Mouse (Mus musculus): ENCODE data around the gene C5ar2. TPM values are rescaled to one million over a fixed set of nuclear protein-coding genes. Genes with fewer than 3 reads are reported as not detected.

Gene C5ar2
- polyA plus RNA-seq, 1 experiment from 2014 or later = 0.10 TPM

DNA sequence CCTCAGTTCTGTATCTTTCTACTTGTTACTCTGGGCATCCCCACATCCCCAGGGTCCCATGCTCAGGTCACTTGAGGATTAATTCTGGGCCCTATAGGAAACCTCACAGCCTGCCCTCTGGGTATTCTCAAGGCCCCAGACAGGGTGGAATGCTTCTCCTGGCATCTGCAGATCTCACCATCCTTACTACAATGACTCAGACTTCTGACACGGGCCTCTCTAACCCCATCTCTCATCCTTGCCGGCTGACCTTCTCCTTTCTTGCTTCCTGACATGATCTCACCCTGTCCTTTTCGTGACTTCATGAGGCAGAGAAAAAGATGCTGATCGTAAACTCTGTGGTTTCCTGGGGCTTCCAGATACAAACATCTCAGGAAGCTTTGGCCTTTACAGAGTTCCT is 10.2 kb upstream of the C5ar2 start:
- Histone ChIP-seq H3K9me3 (no peaks in the 10 kb centered on the region), H3K27ac (no peak overlapping the region), H3K9ac (no peak overlapping the region), H3K4me1 (no peaks in the 10 kb centered on the region), H3K27me3 (no peaks in the 10 kb centered on the region), H3K4me3 (no peak overlapping the region), H3K36me3 (no peaks in the 10 kb centered on the region), H3K4me2 (no peak overlapping the region)
- ATAC-seq (ENCODE audit: insufficient number of reproducible peaks, insufficient read depth, low FRiP score, low TSS enrichment, low read depth) = no peak
- 71% methylated on average over 4 of the region's 4 CpGs for WGBS

DNA sequence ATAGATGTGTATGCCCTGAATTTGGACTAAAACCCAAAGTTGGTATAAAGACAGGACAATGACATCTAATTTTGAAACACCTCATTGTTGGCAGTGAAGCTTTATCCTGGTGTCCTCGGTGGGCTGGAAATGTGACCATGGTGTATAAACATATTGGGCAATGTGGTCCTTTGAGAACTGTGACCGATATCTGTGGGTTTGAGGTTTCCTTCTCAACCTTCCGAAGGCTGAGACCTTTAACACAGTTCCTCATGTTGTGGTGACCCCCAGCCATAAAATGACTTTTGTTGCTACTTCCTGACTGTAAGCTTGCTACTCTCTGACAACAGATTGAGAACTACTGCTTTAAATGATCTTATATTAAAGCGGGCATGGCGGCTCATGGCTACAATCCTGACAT is 6.7 kb upstream of the C5ar2 start:
- H3K9me3 ChIP-seq = no peaks in the 10 kb centered on the region
- H3K4me2 ChIP-seq = no peak overlapping the region
- no peak overlapping the region for H3K27ac ChIP-seq
- H3K36me3 ChIP-seq = no peaks in the 10 kb centered on the region
- no peaks in the 10 kb centered on the region for H3K27me3 ChIP-seq
- ATAC-seq (ENCODE audit: insufficient number of reproducible peaks, insufficient read depth, low FRiP score, low TSS enrichment, low read depth) = no peak
- no peak overlapping the region for H3K4me3 ChIP-seq
- no peaks in the 10 kb centered on the region for H3K4me1 ChIP-seq
- H3K9ac ChIP-seq = no peak overlapping the region
- 81% methylated on average over 5 of the region's 5 CpGs for WGBS

DNA sequence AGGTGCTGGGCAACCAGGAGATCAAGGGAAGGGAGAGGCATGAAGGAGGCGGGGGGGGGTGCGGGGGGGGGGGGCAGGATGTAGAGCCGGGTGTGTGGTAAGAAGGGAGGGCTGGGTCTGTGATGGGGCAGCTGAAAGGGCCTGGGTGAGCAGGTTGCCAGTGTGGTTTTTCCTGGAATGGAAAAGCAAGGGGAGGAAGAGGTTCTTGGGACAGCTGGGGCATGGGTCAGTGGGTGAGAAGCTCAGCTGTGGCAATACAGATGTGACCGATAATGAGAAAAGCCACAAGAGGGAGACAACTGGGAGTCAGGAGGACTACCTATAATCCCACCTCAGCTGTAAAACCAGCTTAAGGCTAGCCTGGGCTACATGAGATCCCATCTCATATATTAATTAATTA is 2.0 kb upstream of the C5ar2 start:
- H3K4me2 ChIP-seq = no peak overlapping the region
- H3K9me3 ChIP-seq = no peaks in the 10 kb centered on the region
- H3K4me3 ChIP-seq = no peak overlapping the region
- H3K4me1 ChIP-seq = 0 out of 2 replicates have a peak, but pooled peaks cover 2% of the 10 kb centered on the region
- no peaks in the 10 kb centered on the region for H3K27me3 ChIP-seq
- no peak overlapping the region for H3K9ac ChIP-seq
- ATAC-seq (ENCODE audit: insufficient number of reproducible peaks, insufficient read depth, low FRiP score, low TSS enrichment, low read depth) = no peak
- H3K27ac ChIP-seq = no peak overlapping the region
- H3K36me3 ChIP-seq = no peaks in the 10 kb centered on the region
- WGBS = 63% methylated on average over 2 of the region's 4 CpGs

DNA sequence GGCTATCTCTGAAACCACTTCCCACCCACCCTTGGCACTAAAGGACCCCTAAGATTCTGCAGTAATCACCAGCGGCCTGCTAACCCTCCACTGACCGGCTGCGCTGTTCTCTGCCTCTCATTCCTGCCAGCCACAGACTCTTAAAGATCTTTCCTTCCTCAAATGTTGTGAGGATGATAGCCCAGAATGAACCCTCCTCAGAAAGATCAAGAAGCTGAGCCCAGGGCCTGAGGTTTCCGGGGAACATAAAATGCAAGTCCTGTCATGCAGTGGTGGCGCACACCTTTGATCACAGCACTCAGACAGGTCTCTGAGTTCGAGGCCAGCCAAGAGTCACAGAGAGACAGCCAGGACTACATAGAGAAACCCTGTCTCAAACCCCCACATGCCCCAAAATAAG is 1.8 kb downstream of the C5ar2 start:
- Histone ChIP-seq H3K9me3 (no peaks in the 10 kb centered on the region), H3K36me3 (no peaks in the 10 kb centered on the region), H3K4me2 (no peak overlapping the region), H3K9ac (no peak overlapping the region), H3K27ac (no peak overlapping the region), H3K27me3 (no peaks in the 10 kb centered on the region), H3K4me1 (0 out of 2 replicates have a peak, but pooled peaks cover 2% of the 10 kb centered on the region), H3K4me3 (no peak overlapping the region)
- WGBS = 83% methylated on average over 6 of the region's 6 CpGs
- no peak for ATAC-seq (ENCODE audit: insufficient number of reproducible peaks, insufficient read depth, low FRiP score, low TSS enrichment, low read depth)

DNA sequence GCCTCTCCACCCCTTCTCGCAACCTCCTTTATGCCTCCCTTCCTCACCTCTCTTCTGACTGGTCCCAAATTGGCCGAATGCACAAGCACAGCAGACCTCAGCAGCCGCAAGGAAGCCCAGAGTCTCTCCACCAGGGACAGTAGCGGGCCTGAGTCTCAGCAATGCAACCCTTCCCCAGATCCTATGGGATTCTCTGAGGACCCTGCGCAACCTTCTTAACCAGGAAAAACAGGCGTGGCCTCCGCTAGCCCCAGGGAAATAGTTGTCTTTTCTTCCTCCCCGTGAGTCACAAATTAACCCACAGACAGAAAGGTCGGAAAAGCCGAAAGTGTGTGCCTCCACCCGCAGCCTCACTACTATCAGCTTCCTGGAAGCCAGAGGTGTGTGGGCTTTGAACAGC is 2.2 kb downstream of the C5ar2 start:
- H3K4me3 ChIP-seq = no peak overlapping the region
- no peak overlapping the region for H3K27ac ChIP-seq
- no peaks in the 10 kb centered on the region for H3K9me3 ChIP-seq
- no peaks in the 10 kb centered on the region for H3K27me3 ChIP-seq
- 32% methylated on average over 11 of the region's 11 CpGs for WGBS
- no peaks in the 10 kb centered on the region for H3K36me3 ChIP-seq
- no peak for ATAC-seq (ENCODE audit: insufficient number of reproducible peaks, insufficient read depth, low FRiP score, low TSS enrichment, low read depth)
- H3K4me1 ChIP-seq = 0 out of 2 replicates have a peak, but pooled peaks cover 2% of the 10 kb centered on the region
- no peak overlapping the region for H3K4me2 ChIP-seq
- H3K9ac ChIP-seq = no peak overlapping the region

DNA sequence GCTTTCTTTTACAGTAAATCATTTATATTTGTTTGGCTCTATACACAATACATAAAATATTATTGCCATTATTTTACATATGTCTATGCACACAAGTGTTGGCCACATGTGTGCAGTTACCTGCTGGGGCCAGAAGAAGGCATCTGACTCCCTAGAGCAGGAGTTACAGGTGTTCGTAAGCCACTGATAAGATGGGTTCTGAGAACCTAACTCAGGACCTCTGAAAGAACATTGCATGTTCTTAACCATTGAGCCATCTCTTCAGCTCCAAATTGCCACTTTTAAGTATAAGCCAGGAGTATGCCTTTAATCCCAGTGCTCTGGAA is 3.0 kb downstream of the C5ar2 start:
- no peak for ATAC-seq (ENCODE audit: insufficient number of reproducible peaks, insufficient read depth, low FRiP score, low TSS enrichment, low read depth)
- Histone ChIP-seq H3K4me3 (no peak overlapping the region), H3K4me2 (no peak overlapping the region), H3K27me3 (no peaks in the 10 kb centered on the region), H3K27ac (no peak overlapping the region), H3K4me1 (0 out of 2 replicates have a peak, but pooled peaks cover 2% of the 10 kb centered on the region), H3K9me3 (no peaks in the 10 kb centered on the region), H3K9ac (no peak overlapping the region), H3K36me3 (no peaks in the 10 kb centered on the region)
- 90% methylated on average over 1 of the region's 1 CpGs for WGBS

DNA sequence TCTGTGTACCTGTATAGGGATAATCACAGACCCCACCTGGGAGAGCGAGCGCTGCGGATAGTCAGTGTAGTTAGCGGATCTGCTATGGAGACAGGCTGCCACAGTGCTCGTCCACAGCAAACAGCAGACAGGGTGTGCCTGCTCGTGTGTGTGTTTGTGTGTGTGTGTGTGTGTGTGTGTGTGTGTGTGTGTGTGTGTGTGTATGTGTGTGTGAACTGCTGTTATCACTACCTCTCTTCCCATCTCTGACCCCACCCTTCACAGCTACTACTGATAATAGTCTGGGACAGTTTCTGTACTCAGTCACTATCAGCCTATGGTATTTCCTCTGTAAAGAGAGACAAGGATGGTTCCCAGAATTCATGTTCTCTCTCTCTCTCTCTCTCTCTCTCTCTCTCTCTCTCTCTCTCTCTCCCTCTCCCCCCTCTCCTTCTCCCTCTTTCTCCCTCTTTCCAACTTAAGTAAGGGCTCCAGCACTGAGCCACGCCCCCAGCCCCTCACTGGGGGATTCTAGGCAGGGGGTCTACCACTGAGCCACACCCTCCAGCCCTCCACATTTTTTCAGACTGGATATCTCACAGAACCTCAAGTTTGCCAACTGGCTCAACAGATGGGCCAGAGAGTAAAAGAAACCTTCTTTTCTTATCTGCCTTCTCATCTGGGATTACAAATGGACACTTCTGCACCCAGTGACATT is 3.5 kb downstream of the C5ar2 start:
- no peaks in the 10 kb centered on the region for H3K9me3 ChIP-seq
- 0 out of 2 replicates have a peak, but pooled peaks cover 2% of the 10 kb centered on the region for H3K4me1 ChIP-seq
- no peak overlapping the region for H3K27ac ChIP-seq
- WGBS = 80% methylated on average over 7 of the region's 7 CpGs
- H3K27me3 ChIP-seq = no peaks in the 10 kb centered on the region
- H3K36me3 ChIP-seq = no peaks in the 10 kb centered on the region
- no peak overlapping the region for H3K9ac ChIP-seq
- H3K4me3 ChIP-seq = no peak overlapping the region
- H3K4me2 ChIP-seq = no peak overlapping the region
- ATAC-seq (ENCODE audit: insufficient number of reproducible peaks, insufficient read depth, low FRiP score, low TSS enrichment, low read depth) = no peak

DNA sequence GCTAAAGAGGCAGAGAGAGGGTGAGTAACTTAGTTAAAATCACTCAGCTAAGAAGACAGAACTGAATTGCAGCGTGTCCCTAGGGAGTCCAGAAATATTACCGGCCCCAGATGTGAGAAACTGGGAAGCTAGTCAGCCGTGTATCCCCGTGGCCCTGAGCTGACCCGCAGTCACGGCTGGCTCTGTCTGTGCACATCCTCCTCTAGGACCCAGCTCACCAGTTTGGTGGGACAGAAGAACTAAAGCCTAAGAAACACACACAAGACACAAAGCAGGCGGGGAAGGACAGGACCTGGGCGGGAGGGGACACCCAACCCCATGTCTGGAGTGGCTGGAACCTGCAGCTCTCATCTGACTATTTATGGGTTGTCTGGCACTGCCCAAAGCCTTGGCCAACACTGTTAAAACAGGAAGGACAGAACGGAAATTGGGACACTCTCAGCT is 4.4 kb downstream of the C5ar2 start:
- 45% methylated on average over 9 of the region's 9 CpGs for WGBS
- Histone ChIP-seq H3K9ac (no peak overlapping the region), H3K27me3 (no peaks in the 10 kb centered on the region), H3K4me1 (0 out of 2 replicates have a peak, but pooled peaks cover 2% of the 10 kb centered on the region), H3K36me3 (no peaks in the 10 kb centered on the region), H3K4me2 (no peak overlapping the region), H3K4me3 (no peak overlapping the region), H3K9me3 (no peaks in the 10 kb centered on the region), H3K27ac (no peak overlapping the region)
- no peak for ATAC-seq (ENCODE audit: insufficient number of reproducible peaks, insufficient read depth, low FRiP score, low TSS enrichment, low read depth)

DNA sequence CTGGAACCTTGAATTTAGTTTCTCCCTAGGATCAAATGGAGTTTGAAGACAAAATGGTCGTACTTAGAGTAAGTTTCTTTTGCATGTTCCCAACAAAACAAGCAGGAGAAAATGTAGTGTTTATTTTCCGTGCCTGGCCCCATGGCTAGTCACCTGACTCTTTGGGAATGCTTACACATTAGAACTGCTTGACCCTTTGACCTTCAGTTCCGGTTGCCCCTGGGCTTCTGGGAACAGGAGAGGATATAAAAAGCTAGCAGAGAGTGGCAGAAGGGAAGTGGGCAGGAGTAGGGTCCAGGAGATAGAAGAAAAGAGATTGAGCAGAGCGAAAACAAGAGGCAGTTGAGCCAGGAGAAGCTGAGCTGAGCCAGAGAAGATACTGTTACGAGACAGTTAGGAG is 14.1 kb downstream of the C5ar2 start:
- no peak overlapping the region for H3K9ac ChIP-seq
- no peak overlapping the region for H3K4me2 ChIP-seq
- no peak overlapping the region for H3K27ac ChIP-seq
- H3K36me3 ChIP-seq = no peaks in the 10 kb centered on the region
- no peaks in the 10 kb centered on the region; the same call in none of the 2 replicates for H3K9me3 ChIP-seq
- H3K4me3 ChIP-seq = no peak overlapping the region
- 19% methylated on average over 5 of the region's 5 CpGs for WGBS
- no peaks in the 10 kb centered on the region for H3K4me1 ChIP-seq
- H3K27me3 ChIP-seq = no peaks in the 10 kb centered on the region
- ATAC-seq (ENCODE audit: insufficient number of reproducible peaks, insufficient read depth, low FRiP score, low TSS enrichment, low read depth) = no peak

DNA sequence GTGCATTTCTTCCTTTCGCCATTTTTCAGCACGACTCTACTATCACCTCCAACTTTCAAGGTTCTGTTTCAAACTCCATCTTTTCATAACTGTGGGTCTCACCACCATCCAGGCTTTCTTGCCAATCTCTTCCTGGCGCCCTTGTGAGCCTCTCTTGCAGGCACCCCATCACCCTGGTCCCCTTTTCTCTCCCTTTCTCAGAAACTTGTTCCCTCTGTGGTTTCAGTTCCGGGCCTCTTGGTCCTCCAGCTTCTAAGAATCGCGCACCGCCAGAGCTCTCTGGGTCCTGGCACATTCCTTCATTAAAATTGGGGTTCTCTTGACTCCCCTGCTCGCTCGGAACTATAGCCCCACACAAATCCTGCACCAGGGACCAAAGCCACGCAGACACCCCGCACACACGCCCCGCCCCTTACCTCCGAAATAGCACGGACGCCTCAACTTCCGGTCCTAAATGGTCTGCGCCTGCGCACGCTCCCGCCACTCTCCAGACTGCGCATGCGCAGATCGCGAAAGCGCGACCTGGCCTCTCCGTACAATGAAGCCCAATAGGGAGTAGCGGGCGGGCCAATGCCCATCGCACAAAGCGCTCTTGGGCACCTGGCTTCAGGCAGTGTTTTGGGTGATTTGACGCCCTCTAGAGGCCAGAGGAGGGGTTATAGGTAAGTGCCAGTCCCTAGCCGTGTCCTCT is 22.2 kb downstream of the C5ar2 start, which contains the start of gene Dhx34:
Dhx34 (minus strand) TSS at position 456 of the 691 bp plus-strand sequence.
- no peaks in the 10 kb centered on the region for H3K27me3 ChIP-seq
- H3K4me2 ChIP-seq = peak within 1 kb of the TSS; percentile 72
- H3K4me3 ChIP-seq = peak within 1 kb of the TSS; percentile 65
- H3K9me3 ChIP-seq = no peaks in the 10 kb centered on the region
- ATAC-seq (ENCODE audit: insufficient number of reproducible peaks, insufficient read depth, low FRiP score, low TSS enrichment, low read depth) = peak; percentile 71
- peaks cover 20% of the 10 kb centered on the region for H3K36me3 ChIP-seq
- H3K4me1 ChIP-seq = peaks cover 11% of the 10 kb centered on the region; the same call in 1 of the 2 replicates
- peak within 1 kb of the TSS; percentile 80 for H3K27ac ChIP-seq
- WGBS = under 1% methylated on average over 34 of the region's 34 CpGs
- peak within 1 kb of the TSS; percentile 83 for H3K9ac ChIP-seq

DNA sequence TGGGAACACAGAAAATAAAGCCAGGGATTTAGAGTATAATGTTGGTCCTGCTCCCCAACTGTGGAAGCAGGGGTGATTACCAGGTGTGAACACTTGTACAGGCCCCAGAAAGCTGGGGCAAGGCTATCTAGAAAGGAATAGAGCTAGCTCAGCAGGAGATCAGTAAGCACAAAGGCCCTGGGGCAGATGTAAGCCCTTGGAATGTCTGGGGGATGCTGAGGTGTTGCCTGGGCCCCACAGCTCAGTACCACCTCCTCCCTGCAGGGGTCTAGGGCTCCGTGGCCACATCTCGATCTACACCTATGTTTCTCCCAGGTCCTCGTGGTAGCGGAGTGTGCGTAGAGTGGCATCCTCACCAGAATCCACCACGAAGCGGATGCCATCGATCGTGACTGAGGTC is 30.0 kb downstream of the C5ar2 start:
- H3K4me1 ChIP-seq = no peaks in the 10 kb centered on the region
- no peak for ATAC-seq (ENCODE audit: insufficient number of reproducible peaks, insufficient read depth, low FRiP score, low TSS enrichment, low read depth)
- H3K27ac ChIP-seq = no peak overlapping the region
- WGBS = 92% methylated on average over 9 of the region's 9 CpGs
- no peak overlapping the region for H3K4me3 ChIP-seq
- H3K4me2 ChIP-seq = no peak overlapping the region
- H3K36me3 ChIP-seq = peaks cover 94% of the 10 kb centered on the region
- no peaks in the 10 kb centered on the region for H3K9me3 ChIP-seq
- H3K9ac ChIP-seq = 0 out of 2 replicates have a peak overlapping the region, but pooled peaks have one; percentile 21
- no peaks in the 10 kb centered on the region for H3K27me3 ChIP-seq

DNA sequence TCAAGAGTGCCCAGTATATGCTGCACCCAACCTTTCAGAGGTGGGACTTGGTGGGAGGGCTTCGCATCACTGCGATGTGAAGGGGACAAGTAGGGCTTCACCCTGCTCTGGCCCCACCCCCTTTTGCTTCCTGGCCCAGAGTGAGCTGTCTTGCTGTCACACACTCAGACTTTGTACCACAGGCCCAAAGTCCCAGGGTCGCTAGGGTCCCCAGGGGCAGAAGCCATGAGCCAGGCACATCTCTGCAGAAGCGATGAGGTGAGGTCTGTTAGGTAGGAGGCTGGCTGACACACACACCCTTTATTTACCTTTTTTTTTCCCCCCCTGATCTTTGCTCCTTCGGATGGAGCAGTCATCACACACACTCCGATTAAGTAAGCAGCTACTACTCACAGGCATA is 30.8 kb downstream of the C5ar2 start:
- peaks cover 95% of the 10 kb centered on the region for H3K36me3 ChIP-seq
- no peak overlapping the region for H3K27ac ChIP-seq
- no peak overlapping the region for H3K9ac ChIP-seq
- no peaks in the 10 kb centered on the region for H3K9me3 ChIP-seq
- no peak overlapping the region for H3K4me3 ChIP-seq
- WGBS = 90% methylated on average over 6 of the region's 6 CpGs
- H3K4me2 ChIP-seq = no peak overlapping the region
- no peak for ATAC-seq (ENCODE audit: insufficient number of reproducible peaks, insufficient read depth, low FRiP score, low TSS enrichment, low read depth)
- no peaks in the 10 kb centered on the region for H3K4me1 ChIP-seq
- no peaks in the 10 kb centered on the region for H3K27me3 ChIP-seq
